In the genomic region with DNA sequence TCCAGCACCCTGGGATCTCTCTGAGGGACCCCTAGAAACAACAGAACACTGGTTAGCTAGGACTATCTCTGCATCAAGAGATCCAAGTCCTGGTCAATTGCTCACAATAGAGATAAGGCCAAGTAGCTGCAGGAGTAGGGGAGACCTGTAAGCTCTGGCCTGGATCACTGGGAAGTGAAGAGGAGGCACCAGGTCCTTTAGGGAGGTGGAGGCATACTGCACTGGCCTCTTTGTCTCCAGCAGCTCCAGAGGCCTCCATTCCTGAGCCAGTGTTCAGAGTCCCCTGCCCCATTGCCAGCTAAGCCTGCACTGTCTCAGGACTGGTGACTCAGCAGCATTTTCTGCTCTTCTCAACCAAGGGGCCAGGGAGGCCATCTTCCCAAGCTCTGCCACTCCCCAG, we compare ENCODE assay signal across 16 mouse cellular contexts.
A peak's percentile ranks its signal among the peaks of the same experiment; 100 is the strongest.
DNase-seq lines count a peak whose midpoint lies in the region; ATAC-seq and TF ChIP-seq lines count a peak whose summit lies in the region.
"Had no signal": no experiment of that assay in that cellular context is flagged by ENCODE, and none has a peak within 500 bp of the region (broad histone marks: within the 10 kb centered on the region; RNA-seq: fewer than 3 reads in every experiment).

No protein-coding gene starts in this region.

- no peak overlapping the region for H3K4me3 ChIP-seq in intestine, embryonic 14.5 days (ENCODE audit: low read depth, low read length)
- no peak overlapping the region for H3K4me3 ChIP-seq in intestine, postnatal 0 days (ENCODE audit: low read depth, low read length)
- H3K4me3 ChIP-seq in lung, embryonic 16.5 days (ENCODE audit: low read length) = no peak overlapping the region
- no peak overlapping the region for H3K4me3 ChIP-seq in intestine, embryonic 15.5 days (replicated peaks)
- no peak overlapping the region for H3K4me3 ChIP-seq in liver, embryonic 12.5 days
- H3K4me3 ChIP-seq: embryonic facial prominence, embryonic 13.5 days; erythroblast, embryonic 14.5 days; heart, embryonic 12.5 days; hindbrain, embryonic 12.5 days; limb, embryonic 12.5 days; megakaryocyte, embryonic 14.5 days had no signal

- no peak overlapping the region for H3K27ac ChIP-seq in intestine, embryonic 14.5 days (ENCODE audit: low read depth)
- H3K27ac ChIP-seq in intestine, postnatal 0 days (ENCODE audit: low read depth, low read length) = no peak overlapping the region
- no peak overlapping the region for H3K27ac ChIP-seq in lung, embryonic 16.5 days (ENCODE audit: low read length)
- H3K27ac ChIP-seq in intestine, embryonic 15.5 days = no peak overlapping the region
- no peak overlapping the region for H3K27ac ChIP-seq in liver, embryonic 12.5 days
- H3K27ac ChIP-seq: embryonic facial prominence, embryonic 13.5 days; hindbrain, embryonic 12.5 days; kidney, postnatal 0 days; limb, embryonic 12.5 days had no signal

- H3K9me3 ChIP-seq in intestine, embryonic 14.5 days (ENCODE audit: control insufficient read depth, low read length) = no peaks in the 10 kb centered on the region
- no peaks in the 10 kb centered on the region for H3K9me3 ChIP-seq in intestine, postnatal 0 days (ENCODE audit: control insufficient read depth)
- H3K9me3 ChIP-seq in lung, embryonic 16.5 days (ENCODE audit: control insufficient read depth, low read length) = no peaks in the 10 kb centered on the region
- no peaks in the 10 kb centered on the region for H3K9me3 ChIP-seq in intestine, embryonic 15.5 days
- no peaks in the 10 kb centered on the region for H3K9me3 ChIP-seq in liver, embryonic 12.5 days (replicated peaks)
- H3K9me3 ChIP-seq: embryonic facial prominence, embryonic 13.5 days; heart, embryonic 12.5 days; hindbrain, embryonic 12.5 days; limb, embryonic 12.5 days; megakaryocyte, embryonic 14.5 days had no signal

- no peaks in the 10 kb centered on the region for H3K36me3 ChIP-seq in intestine, embryonic 14.5 days (ENCODE audit: control insufficient read depth, insufficient read depth, low read length)
- no peaks in the 10 kb centered on the region for H3K36me3 ChIP-seq in intestine, postnatal 0 days (ENCODE audit: control insufficient read depth, insufficient read depth)
- H3K36me3 ChIP-seq in lung, embryonic 16.5 days (ENCODE audit: control insufficient read depth, insufficient read depth, low read length) = no peaks in the 10 kb centered on the region
- H3K36me3 ChIP-seq in intestine, embryonic 15.5 days = no peaks in the 10 kb centered on the region
- H3K36me3 ChIP-seq in liver, embryonic 12.5 days = no peaks in the 10 kb centered on the region
- H3K36me3 ChIP-seq: embryonic facial prominence, embryonic 13.5 days; heart, embryonic 12.5 days; hindbrain, embryonic 12.5 days; limb, embryonic 12.5 days had no signal

- H3K4me2 ChIP-seq in intestine, embryonic 14.5 days (ENCODE audit: low read length) = no peak overlapping the region
- no peak overlapping the region for H3K4me2 ChIP-seq in intestine, postnatal 0 days (replicated peaks; ENCODE audit: low read depth)
- H3K4me2 ChIP-seq in lung, embryonic 16.5 days (ENCODE audit: low read depth, low read length) = no peak overlapping the region
- H3K4me2 ChIP-seq in intestine, embryonic 15.5 days (replicated peaks) = no peak overlapping the region
- H3K4me2 ChIP-seq in liver, embryonic 12.5 days = no peak overlapping the region
- H3K4me2 ChIP-seq: embryonic facial prominence, embryonic 13.5 days; heart, embryonic 12.5 days; hindbrain, embryonic 12.5 days; limb, embryonic 12.5 days; liver, embryonic 11.5 days had no signal

- no peak overlapping the region for H3K9ac ChIP-seq in intestine, embryonic 14.5 days (ENCODE audit: low read length)
- H3K9ac ChIP-seq in intestine, postnatal 0 days (ENCODE audit: low read depth, low read length) = no peak overlapping the region
- H3K9ac ChIP-seq in lung, embryonic 16.5 days (ENCODE audit: low read length) = no peak overlapping the region
- no peak overlapping the region for H3K9ac ChIP-seq in intestine, embryonic 15.5 days
- H3K9ac ChIP-seq in liver, embryonic 12.5 days = no peak overlapping the region
- H3K9ac ChIP-seq: embryonic facial prominence, embryonic 13.5 days; heart, embryonic 12.5 days; hindbrain, embryonic 12.5 days; limb, embryonic 12.5 days had no signal

- ATAC-seq in intestine, embryonic 14.5 days (replicated peaks; ENCODE audit: low FRiP score, low TSS enrichment, low read depth) = peak; percentile 71; the same call in 1 of the 2 replicates
- ATAC-seq in intestine, postnatal 0 days = no peak
- ATAC-seq in lung, embryonic 16.5 days (ENCODE audit: low read depth) = peak; percentile 4; the same call in 1 of the 2 replicates
- ATAC-seq in intestine, embryonic 15.5 days = peak; percentile 77
- ATAC-seq in liver, embryonic 12.5 days = no peak

- no peak for TF ChIP-seq CTCF in intestine, postnatal 0 days (IDR thresholded peaks at IDR 0.05; ENCODE audit: low read depth)
- TF ChIP-seq CTCF in brain, embryonic 14.5 days (IDR thresholded peaks at IDR 0.05; ENCODE audit: borderline replicate concordance, extremely low read depth, insufficient read depth, insufficient read length) = no peak

- no peak for DNase-seq in intestine, embryonic 14.5 days (ENCODE audit: low spot score)
- no peak for DNase-seq in lung, adult 18-20 months
- DNase-seq in brain, embryonic 14.5 days (ENCODE audit: low read depth) = peak; percentile 14
- DNase-seq in lung, postnatal 4 days = no peak

- no peaks in the 10 kb centered on the region for H3K4me1 ChIP-seq in intestine, embryonic 14.5 days (replicated peaks; ENCODE audit: control insufficient read depth, insufficient read depth, low read length)
- H3K4me1 ChIP-seq in intestine, postnatal 0 days (replicated peaks; ENCODE audit: control insufficient read depth, insufficient read depth, low read length) = no peaks in the 10 kb centered on the region
- peaks cover 3% of the 10 kb centered on the region; the same call in 1 of the 2 replicates for H3K4me1 ChIP-seq in lung, embryonic 16.5 days (replicated peaks; ENCODE audit: control insufficient read depth, insufficient read depth, low read length)
- H3K4me1 ChIP-seq in intestine, embryonic 15.5 days (replicated peaks) = no peaks in the 10 kb centered on the region
- no peaks in the 10 kb centered on the region for H3K4me1 ChIP-seq in liver, embryonic 12.5 days

- TF ChIP-seq POLR2A in brain, embryonic 14.5 days (IDR thresholded peaks at IDR 0.05; ENCODE audit: borderline replicate concordance, extremely low read depth, insufficient read depth, insufficient read length, poor library complexity, severe bottlenecking) = no peak

- no peaks in the 10 kb centered on the region for H3K27me3 ChIP-seq in intestine, embryonic 14.5 days (replicated peaks; ENCODE audit: control insufficient read depth, insufficient read depth, low read length)
- no peaks in the 10 kb centered on the region for H3K27me3 ChIP-seq in intestine, postnatal 0 days (replicated peaks; ENCODE audit: control insufficient read depth, insufficient read depth, low read length)
- H3K27me3 ChIP-seq in lung, embryonic 16.5 days (ENCODE audit: control insufficient read depth, insufficient read depth, low read depth, low read length) = peaks cover 2% of the 10 kb centered on the region; the same call in 1 of the 2 replicates
- H3K27me3 ChIP-seq in intestine, embryonic 15.5 days (replicated peaks) = 0 out of 2 replicates have a peak, but pooled peaks cover 3% of the 10 kb centered on the region
- 0 out of 2 replicates have a peak, but pooled peaks cover 13% of the 10 kb centered on the region for H3K27me3 ChIP-seq in liver, embryonic 12.5 days (replicated peaks)
- H3K27me3 ChIP-seq: megakaryocyte, embryonic 14.5 days had no signal

Comparison
In these comparisons a context has a peak if more than half of its experiments do, and no peak if none do; other contexts are left out.
1. ATAC-seq: peak in intestine, embryonic 14.5 days (single experiment), lung, embryonic 16.5 days (single experiment) and intestine, embryonic 15.5 days (single experiment); none in intestine, postnatal 0 days (single experiment) and liver, embryonic 12.5 days (single experiment).